Mouse (Mus musculus) embryonic fibroblast, embryonic 13.5 days (primary cell): ENCODE results near the gene Pak6.

Experiments
- CTCF ChIP-seq: IDR thresholded peaks from 2 replicates; pipeline ENCODE4 v1.5.1; 2011; ENCODE audit warnings: mild to moderate bottlenecking, control low read depth, low read length, moderate library complexity, borderline replicate concordance; ENCODE audit not compliant: insufficient read depth
- POLR2A ChIP-seq: IDR thresholded peaks from 2 replicates; pipeline ENCODE4 v1.6.1; 2011; ENCODE audit warnings: low read depth, mild to moderate bottlenecking, control low read depth, low read length, moderate library complexity

- peak; percentile 61 for TF ChIP-seq POLR2A
- TF ChIP-seq CTCF, result no peak
These were observed 82.3 kb downstream of the Pak6 start, which contains the start of gene Inafm2 for GRCm38 (mm10) chr2:118745232-118745884.
